Mouse (Mus musculus): ENCODE results near the gene Ly6g5b.

The Ly6g5b gene

DNA sequence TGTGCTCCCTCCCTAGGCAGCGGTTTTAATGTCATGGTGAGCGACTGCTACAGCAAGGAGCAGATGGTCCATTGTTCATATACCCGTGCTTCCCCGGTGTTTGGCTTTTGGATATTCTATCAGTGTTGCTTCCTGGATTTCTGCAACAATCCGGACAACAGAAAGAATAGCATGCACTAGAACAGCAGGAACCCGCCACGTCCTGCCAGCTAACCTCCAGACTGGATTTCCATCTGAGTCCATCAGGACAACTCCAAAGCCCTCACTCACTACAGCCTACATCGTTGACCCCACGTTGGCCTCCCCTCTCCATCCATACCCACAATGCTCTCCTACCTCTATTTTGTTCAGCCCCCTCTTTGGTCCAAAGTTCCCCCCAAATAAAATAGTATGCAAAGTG is 3.5 kb downstream of the Ly6g5b start:
- ATAC-seq (ENCODE audit: insufficient number of reproducible peaks, low FRiP score, low TSS enrichment), result no peak

DNA sequence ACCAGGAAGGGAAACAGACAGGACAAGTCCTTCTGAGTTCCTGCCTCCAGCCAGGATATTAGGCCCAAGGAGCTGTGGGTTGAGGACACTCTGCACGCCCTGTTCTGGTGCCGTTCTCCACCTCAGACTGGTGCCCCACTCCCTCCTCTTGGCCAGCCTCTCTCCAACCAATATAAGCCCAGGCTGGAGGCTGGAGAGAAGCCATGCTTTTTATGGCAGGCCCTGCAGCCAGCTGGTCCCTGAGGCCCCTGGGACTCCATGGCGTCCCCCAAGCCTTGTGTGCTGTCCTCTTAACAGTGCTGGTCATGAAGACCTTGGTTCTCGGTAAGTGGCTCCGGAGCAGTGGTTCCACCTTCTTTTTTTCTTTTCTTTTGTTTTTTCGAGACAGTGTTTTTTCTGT is 7.1 kb downstream of the Ly6g5b start, which contains the start of gene Ly6g5c:
Gene Ly6g5c (plus strand): TSS at position 183 of the 400 bp plus-strand sequence.
- peak; percentile 50; the same call in 1 of the 2 replicates for ATAC-seq (ENCODE audit: insufficient number of reproducible peaks, low FRiP score, low TSS enrichment)

DNA sequence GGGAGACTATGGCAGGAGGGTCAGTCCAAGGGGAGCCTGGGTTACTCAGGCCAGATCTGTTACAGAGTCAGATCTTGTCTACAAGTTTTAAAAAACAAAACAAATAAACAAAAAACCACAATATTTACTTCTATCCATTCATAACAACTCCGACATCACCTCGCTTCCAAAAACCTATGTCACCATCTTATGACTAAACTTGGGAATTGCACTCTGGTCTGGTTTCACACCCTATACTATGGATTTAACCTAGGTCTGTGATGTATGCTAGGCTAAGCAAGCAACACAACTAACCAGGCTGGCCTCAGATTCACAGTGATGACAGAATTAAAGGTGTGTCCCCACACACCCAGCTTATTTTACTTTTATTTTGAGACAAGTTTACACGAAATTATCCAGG is 8.7 kb downstream of the Ly6g5b start:
- no peak for ATAC-seq (ENCODE audit: insufficient number of reproducible peaks, low FRiP score, low TSS enrichment)

DNA sequence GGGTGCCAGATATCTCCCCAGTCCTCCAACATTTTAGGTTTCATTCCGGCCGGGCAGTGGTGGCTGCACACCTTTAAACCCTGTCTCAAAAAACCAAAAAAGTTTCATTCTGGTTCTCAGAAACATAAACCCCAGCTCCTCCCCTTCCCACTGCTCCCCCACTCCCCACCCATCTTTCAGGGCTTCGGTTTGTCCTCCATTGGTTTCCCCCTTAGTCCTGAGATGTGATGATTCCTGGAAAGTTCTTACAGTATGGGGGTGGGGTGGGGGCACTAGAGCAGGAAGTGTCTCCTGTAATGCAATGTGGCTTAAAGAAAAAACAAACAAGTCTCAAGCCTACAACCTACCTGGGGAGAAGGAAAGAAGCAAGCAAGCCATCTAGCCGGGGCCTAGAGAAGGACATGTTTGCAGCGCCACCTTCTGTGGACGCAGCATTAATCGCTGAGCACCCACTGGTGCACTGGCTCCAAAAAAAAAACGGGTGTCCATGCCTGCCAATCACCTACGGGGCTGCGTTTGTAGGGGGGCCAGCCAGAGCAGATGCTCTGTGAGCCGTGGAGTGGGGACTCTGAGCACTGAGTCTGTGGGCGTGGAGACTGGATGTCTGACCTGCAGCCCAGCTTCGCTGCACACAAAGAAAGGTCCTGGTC is 9.4 kb downstream of the Ly6g5b start:
- ATAC-seq (ENCODE audit: insufficient number of reproducible peaks, low FRiP score, low TSS enrichment), result peak; percentile 34; the same call in 1 of the 2 replicates

DNA sequence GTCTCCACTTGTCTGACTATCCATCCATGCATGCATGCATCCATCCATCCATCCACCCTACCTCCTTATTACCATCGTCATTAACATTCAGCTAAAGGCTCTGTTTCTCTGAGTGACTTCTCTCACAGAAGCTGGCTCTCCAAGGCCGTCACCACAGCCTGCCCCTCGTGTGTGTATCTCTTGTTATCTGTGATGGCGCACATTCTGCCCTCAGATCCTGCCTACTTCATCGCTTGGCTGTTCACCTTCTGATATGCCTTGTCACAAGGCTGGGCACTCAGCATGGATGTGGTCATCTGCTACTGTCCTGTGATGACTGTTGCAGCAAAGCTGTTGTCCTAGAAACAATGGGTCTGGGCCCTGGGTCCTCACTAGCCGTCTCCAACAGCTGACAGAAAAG is 10.5 kb downstream of the Ly6g5b start:
- ATAC-seq (ENCODE audit: insufficient number of reproducible peaks, low FRiP score, low TSS enrichment), result no peak

DNA sequence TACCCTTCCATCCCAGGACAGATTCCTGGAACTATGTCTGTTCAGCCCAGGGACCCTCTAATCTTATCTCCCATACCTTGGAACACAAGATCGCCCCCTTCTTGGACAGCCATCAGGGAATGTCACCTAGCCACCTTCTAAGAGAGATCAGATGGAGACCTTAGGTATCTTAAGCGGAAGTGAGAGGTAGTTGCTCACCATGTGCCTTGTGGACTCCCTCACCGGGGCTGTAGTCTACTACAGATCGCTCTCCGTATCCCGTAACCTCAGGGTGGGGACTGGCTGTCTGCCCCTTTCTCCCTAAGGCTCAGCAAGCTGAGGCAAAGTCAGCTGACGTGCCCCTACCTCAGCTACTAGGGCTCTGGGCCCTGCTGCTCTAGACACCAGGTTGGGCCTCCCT is 11.1 kb downstream of the Ly6g5b start:
- no peak for ATAC-seq (ENCODE audit: insufficient number of reproducible peaks, low FRiP score, low TSS enrichment)

DNA sequence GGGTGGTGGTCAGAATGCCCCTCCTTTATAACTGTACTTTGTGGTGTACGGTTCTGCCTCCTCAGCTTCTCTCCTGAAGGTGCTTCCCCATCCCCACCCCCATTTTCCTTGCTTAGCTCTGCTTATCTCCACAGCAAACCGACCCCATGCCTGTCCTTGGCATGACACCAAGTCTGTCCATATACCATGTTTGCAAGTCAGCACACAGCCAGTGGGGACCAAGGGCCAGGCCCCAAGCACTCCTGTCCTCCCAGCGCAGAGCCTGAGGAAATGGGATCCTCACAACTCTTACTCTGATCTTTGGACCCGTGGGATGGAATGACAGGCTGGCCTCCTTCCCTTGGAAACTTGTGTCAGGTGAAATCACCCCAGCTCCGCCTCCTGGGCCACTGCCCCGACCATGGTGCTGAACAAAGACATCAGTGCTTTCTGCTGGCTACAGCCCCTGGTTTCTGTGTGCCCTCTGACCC is 12.0 kb downstream of the Ly6g5b start:
- no peak for ATAC-seq (ENCODE audit: insufficient number of reproducible peaks, low FRiP score, low TSS enrichment)

DNA sequence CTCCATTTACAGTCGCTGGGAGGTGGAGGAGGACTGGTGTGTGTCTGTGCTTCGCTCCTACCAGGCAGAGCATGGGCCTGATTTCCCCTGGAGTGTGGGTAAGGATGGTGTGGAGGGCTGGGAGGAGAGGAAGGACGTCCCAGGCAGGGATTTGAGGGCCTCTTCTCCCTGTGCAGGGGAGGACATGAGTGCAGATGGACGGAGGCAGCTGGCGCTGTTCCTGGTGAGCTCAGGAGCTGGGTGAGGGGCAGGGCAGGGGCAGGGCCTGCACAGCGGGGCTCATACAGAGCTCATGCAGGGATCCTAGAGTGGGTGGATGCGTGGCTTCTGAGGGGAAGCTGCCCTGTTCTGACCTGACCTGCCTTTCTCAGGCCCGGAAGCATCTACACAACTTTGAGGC is 12.9 kb downstream of the Ly6g5b start:
- ATAC-seq (ENCODE audit: insufficient number of reproducible peaks, low FRiP score, low TSS enrichment), result no peak

DNA sequence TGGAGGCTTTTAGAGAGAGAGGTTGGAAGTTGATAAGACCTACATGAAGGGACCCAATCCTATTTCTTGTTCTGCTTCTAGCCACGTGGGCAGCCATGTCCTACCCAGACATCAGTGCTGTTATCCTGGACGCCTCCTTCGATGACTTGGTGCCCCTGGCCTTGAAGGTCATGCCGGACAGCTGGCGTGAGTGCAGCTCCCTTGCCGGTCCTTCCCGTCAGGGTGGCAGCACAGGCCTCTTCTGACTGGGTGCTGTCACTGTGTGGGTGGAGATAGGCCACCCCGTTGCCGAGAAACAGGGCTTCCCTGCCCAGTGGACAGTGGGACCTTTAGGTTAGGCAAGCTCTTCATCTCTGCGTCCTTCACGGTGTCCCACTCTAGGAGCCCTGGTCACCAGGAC is 14.1 kb downstream of the Ly6g5b start:
- no peak for ATAC-seq (ENCODE audit: insufficient number of reproducible peaks, low FRiP score, low TSS enrichment)

DNA sequence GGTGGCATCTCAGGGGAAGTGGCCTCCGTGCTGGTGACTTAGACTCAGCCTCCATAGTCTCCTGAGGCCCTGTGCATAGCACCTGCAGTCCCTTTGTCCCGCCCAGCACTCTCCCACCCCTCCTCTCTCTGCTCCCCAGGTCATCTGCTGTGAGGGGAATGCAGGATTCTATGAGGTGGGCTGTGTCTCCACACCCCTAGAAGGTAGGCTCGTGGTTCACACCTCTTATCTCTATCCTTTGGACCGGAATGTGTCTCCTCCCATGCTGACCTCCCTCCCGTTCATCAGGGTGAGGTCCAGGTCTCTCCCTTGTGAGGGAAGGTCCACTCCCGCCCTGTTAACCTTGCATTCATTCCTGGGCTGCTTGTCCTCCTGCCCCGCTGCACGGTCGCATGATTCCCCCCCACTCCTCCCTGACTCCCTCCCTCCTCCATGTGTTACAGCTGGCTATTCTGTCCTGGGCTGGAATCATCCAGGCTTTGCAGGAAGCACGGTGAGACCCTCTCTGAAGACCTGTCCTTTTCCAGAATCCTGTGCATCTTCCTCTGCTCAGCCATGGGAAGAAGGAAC is 14.9 kb downstream of the Ly6g5b start:
- no peak for ATAC-seq (ENCODE audit: insufficient number of reproducible peaks, low FRiP score, low TSS enrichment)

DNA sequence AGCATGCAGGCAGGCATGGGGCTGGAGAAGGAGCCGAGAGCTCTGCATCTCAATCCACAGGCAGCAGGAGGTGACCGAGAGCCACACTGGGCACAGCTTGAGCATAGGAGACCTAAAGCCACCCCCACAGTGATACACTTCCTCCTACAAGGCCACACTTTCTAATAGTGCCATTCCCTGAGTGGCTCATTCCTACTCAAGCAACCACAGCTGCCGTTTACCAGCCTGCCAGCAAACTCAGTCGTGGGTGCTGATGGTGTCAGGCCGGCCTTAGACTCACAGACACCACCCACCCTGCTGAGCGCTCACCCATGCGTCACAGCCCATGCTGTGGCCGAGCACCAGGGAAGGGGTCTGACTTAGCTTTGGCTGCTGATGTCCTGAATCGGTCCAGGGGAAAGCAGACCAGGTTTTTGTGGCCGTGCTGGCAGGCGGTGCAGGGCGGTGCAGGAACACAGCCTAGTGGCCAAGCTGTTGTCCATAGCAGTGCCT is 18.0 kb downstream of the Ly6g5b start:
- peak; percentile 52; the same call in 1 of the 2 replicates for ATAC-seq (ENCODE audit: insufficient number of reproducible peaks, low FRiP score, low TSS enrichment)

DNA sequence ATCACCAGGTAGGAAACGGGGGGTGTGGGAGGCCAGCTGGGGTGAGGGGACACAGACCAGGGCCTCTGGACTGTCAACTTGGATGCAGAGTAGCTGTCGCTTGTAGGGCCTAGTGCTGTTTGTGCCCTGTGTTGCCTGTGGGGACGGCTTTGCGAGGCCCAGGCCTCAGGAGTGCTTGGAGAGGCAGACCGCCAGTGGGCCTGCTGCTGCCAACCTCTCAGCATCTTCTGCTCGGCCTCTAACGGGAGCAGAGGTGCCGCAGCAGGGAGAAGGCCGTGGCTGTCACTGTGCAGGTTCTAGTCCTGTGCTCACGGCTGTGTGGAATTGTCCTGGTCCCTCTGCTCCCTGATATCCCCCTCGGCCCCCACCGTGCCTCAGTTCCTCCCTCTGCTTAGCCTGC is 18.6 kb downstream of the Ly6g5b start:
- no peak for ATAC-seq (ENCODE audit: insufficient number of reproducible peaks, low FRiP score, low TSS enrichment)

DNA sequence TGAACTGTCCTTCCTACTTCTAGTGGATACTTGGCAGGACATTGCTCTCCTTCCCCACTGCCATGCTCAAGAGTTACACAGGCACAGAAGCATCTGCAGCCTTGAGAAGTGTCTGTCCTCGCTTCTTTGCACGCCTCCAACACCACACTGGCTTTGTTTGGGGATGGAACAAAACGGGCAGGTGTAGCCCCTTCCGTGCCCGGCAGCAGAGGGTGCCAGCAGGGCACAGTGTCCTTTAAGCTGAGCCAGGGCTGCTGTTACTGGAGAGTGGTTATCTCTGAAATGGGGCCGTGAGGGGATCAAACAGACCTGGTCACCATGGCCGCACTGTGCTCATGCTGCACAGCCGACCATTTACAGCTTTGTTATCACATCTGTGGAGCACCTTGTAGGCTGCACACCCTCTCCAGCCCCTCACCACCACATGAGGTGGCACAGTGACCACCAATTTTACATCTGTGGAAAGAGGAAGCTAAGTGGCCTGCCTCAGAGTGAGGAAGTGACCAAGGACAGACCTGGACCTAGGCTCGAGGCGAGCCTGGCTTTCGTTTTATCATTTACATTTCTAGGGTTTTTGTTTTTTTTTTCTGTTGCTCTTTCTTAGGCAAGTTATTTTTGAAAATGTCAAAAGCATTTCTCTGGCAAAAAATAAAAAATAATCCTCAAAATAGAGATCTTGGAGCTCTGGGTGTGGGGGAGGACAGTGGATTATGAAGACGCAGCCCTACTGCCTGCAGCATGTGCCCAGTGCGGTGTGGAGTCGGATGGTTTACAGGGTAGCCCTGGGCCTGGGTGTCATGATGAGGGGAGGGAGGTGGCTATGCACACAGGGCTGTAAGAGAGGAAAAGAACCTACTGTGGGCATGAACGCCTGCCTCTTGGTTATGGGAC is 20.5 kb downstream of the Ly6g5b start:
- ATAC-seq (ENCODE audit: insufficient number of reproducible peaks, low FRiP score, low TSS enrichment), result no peak

DNA sequence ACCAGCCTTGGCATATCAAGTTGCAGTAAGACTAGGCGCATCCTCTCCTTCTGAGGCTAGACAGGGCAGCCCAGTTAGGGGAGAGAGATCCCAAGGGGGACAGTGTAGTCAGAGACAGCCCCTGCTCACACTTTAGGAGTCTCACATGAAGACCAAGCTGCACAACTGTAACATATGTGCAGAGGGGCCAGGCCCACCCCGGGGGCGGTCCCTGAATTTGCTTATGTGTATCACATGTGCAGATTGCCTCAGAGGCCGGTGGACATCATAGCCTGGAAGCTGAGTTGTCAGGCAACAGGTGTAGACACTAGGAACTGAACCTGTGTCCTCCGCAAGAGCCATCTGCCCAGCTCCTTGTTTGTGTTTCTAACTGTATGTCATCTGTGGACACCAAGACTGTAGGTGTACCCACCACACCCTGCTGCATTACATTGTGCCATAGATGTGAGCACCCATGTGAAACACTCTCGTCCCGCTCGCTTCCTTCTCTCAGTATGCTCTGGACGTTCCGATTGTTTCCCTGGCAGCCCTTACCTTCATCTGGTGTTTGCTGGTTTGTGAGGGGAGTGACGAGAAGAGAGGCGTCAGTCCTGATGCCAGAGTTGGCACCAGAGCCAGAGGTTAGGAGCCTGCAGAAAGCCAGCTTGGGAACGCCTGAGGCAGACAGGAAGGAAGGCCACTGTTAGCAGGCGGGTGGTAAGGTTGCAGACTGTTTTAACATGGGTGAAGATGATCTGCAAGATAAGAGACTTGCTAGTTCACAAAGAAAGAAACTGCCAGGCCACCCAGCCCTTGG is 22.6 kb downstream of the Ly6g5b start:
- ATAC-seq (ENCODE audit: insufficient number of reproducible peaks, low FRiP score, low TSS enrichment), result no peak

DNA sequence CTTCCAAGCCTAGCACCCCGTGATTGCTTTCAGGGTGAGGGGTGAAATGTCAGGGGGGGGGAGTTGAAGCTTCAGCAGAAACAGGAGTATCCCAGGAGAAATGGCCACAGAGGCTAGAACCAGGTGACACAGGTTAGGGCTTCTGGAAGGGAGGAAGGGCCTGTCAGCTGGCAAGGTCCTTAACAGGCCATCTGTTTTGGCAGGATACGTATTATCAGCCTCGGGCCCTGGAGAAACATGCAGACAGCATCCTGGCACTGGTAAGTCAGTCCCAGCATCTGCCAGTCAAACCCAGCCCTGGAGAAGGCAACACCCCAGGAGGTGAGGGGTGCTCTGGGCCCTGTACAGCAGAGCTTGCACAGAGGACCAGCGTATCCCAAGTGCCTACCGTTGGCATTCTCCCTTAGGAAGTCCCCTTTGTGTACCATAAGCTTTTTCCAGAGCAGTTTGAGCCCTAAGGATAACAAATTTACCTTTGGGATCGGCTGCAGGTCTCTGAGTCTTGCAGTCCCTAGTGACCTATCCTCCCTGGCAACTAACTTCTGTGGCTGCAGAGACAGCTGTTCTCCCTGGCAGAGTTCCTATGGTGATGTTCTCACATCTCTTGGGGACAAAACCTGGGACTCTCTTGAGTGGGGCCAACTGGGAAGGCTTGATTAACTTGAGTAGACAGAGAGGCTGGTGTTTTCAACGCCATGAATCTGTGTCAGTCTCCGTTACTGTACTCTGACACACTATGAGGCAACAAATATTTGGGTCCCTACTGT is 24.9 kb downstream of the Ly6g5b start:
- peak; percentile 83 for ATAC-seq (ENCODE audit: insufficient number of reproducible peaks, low FRiP score, low TSS enrichment)

DNA sequence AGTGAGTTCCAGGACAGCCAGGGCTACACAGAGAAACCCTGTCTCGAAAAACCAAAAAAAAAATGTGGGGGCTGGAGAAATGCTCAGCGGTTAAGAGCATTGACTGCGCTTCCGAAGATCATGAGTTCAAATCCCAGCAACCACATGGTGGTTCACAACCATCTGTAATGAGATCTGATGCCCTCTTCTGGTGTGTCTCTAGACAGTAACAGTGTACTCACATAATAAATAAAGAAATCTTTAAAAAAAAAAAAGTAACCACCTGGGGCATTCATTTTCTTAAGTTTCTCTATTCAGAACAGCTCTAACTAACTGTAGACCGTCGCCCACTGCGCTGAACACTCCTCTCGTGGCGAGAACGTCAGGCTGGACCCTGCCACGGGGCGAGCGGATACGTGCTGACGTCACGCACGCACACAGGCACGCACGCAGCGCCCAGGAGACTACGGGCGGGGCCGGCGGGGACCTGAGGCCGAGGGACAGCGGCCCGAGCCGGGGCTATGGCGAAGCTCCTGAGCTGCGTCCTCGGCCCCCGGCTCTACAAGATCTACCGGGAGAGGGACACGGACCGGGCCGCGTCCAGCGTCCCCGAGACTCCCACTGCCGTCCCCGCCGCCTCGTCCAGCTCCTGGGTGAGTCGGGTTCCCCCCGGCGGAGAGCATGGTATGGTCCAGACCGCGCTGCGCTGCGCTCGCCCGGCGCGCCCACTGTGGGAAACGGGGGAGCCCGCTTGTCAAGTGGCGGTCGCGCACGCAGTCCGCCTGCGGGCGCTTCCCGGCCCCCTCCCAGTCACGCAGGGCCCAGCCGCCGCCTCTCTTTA is 26.2 kb downstream of the Ly6g5b start, which contains the start of gene Abhd16a:
Gene Abhd16a (plus strand): TSS at position 439 of the 820 bp plus-strand sequence.
- ATAC-seq (ENCODE audit: insufficient number of reproducible peaks, low FRiP score, low TSS enrichment), result peak; percentile 83

DNA sequence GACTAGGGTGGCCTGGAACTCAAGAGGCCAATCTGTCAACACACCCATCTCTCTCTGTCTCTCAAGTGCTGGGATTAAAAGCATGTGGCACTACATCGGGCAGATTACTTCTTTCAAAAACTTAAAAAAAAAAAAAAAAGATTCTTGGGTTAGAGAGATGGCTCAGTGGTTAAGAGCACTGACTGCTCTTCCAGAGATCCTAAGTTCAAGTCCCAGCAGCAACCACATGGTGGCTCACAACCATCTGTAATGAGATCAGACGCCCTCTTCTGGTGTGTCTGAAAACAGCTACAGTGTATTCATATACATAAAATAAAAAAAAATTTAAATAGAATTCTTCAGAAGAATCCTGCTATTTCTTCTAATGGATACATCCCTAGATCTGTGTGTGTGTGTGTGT is 27.1 kb downstream of the Ly6g5b start:
- ATAC-seq (ENCODE audit: insufficient number of reproducible peaks, low FRiP score, low TSS enrichment), result no peak

DNA sequence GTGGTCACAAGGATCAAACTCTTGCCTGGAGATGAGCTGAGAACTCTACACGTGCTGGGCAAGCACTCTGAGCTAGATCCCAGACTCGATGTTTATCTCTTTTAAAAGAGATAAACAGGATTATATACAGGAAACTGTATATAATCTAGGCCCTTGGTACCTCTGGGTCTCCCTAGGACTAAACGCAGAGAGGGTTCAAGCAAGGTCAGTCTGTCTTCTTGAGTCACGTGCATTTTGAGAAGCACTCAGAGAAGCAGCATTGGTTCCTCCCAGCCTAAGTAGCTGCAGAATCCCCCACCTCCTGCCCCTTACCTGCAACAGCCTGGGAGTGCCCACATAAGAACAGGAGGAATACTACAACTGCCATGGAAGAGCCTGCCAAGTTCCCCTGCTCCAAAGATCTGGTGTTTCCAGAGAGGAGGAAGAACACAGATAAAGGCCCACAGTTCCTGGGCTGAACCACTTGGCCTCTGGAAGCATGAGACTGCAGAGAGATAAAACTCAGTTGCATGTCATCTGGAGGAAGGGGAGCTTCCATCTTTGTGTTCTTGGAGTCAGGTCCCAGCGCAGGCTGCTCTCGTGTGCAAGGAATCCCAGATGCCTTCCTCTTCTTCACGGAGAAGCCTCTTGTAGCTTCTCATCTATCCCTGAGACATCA is 29.9 kb downstream of the Ly6g5b start, which contains the start of gene Ly6g6f:
Gene Ly6g6f (minus strand): TSS at position 403 of the 658 bp plus-strand sequence.
- no peak for ATAC-seq (ENCODE audit: insufficient number of reproducible peaks, low FRiP score, low TSS enrichment)
